Mouse (Mus musculus) embryo, embryonic 11.5 days (tissue): Measurements from ENCODE around the gene Vapa.
"Not testable (repeated sequence)": the region's sequence is repeated elsewhere in the genome, so short reads cannot be mapped to it uniquely, and the experiment has no call there.

Source experiments
- DNase-seq: peaks from one replicate; pipeline ENCODE4 v3.0.0-alpha.2; 2012; ENCODE audit warnings: low read depth, low spot score

Vapa gene

DNA sequence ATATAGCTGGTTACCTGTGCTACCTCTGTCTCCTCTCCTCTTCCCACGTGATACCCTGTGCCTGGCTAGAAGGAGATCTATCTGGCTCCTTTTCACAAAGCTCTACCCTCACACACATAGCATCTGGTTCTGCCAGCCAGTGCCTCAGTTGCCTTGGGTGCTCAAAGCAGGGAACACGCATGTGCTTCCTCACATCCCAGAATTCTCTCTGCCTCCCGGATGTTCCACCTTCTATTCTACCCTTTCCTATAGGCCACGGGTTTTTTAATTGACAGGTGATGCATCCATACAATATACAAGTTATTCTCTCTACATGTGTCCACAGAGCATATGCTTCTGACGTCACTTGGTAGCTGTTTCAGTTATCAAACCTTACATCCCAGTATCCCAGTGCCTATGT, 49.2 kb downstream of the Vapa start:
- DNase-seq = no peak

DNA sequence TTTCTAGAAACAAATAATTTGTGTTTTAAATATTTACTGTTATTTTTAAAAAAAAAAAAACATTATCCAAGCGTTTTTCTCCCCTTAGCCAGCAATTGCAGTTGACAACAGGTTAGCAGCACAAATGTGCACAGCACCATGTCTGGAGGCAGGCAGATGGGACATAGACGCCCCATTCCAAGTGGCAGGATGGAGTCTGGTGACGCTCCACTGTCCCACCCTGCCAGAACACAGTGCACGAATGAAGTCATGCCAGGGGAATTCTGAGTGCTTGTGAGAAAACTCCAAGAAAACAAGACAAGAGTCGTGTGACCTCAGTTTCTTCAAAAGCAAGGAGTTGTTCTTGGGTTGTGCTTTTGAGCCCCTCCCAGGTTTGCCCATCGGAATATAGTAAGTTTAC, 50.0 kb downstream of the Vapa start:
- no peak for DNase-seq

DNA sequence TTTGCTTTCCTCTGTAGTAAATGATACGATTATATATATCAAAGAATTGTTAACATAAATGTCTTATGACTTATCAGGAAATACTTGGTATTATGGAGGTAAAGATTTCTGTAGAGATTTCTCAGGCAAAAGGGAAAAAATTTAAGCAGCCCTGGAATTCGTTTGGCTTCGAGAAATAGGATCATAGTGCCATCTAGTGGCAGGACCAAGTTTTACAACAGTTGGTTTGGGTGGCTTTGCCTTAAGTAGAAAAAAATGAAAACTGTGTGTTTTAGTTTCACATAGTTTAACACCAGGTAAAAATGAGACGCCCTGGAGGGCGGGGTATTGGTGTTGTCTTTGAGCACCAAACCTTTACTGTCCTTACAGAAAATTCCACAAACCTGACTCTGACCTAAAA, 50.6 kb downstream of the Vapa start:
- peak; percentile 61 for DNase-seq

DNA sequence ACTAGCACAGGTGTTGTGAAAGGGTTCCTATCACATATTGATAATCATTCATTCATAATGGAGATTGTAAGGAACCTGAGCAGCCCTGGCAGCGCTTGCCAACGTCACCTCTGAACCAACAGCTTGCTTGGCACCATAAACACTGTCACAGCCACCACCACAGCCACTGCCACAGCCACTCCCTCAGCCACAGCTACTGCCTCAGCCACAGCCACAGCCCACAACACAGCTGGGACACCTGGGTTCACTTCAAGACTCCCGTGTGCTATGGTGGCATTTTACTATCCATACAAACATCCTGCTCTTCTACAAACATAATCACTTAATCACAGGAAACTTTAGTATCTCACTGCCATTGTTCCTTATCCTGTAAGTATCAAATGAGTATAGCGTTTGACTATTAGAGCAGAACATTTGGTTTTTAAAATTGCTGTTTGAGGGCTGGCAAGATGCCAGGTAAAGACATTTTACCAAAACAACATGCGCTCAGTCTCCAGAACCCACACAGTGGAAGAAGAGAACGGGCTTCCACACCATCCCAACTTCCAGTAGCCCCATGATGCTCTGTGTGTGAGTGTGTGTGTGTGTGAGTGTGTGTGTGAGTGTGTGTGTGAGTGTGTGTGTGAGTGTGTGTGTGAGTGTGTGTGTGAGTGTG, 51.9 kb downstream of the Vapa start:
- no peak for DNase-seq

DNA sequence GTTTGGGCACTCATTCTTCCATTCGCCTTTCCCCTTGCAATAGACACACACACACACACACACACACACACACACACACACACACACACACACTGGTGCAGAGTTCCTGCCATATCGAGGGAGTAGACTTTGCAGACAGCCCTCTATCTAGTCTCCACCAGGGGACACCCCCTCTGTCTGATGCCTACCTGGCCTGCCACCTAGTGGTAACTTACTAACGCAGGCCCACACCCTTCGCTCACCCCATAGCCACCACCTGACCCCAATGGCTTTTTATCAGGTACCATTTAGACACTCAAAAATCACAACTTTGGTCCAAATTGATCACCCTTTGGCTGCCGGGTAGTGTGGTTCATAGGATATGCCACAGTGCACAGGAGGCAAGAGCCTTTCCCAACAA, 54.1 kb downstream of the Vapa start:
- no peak for DNase-seq

DNA sequence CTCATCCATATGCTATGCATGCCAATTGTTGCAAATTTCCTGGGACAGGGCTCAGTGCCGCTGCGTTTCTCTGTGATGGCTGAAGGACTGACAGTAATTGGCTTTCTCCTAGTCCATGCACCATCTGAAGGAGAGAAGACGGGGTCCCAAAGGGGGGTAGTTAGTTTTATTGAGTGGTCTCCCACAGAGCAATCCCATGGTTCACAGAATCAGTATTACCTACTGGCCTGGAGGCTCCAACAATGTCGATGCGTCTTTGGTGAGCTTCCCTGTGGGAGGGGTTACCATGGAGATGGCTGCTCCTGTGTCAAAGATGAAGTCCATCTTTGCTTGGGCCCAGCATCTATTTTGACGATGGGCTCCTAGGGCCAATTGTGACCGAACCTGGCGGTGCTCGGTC, 54.6 kb downstream of the Vapa start:
- DNase-seq = no peak

DNA sequence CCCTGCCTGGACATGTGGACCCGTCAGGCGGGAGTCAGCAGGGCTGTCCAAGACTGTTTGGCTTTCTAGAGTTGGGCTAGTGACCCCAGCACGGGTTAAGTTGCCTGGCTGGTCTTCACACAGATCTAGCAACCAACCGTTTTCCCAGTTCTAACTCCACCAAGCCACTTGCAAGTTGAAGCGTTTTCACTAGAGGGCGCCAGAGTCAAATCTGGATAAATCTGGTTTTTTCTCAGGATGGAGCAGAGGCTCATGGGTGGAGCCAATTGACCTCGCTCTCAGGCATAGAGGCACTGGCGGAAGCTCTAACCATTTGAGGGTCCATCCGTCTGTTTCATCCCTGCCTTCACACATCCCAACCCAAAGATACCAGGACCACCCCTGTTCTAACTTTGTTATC, 55.1 kb downstream of the Vapa start:
- DNase-seq = peak; percentile 46

DNA sequence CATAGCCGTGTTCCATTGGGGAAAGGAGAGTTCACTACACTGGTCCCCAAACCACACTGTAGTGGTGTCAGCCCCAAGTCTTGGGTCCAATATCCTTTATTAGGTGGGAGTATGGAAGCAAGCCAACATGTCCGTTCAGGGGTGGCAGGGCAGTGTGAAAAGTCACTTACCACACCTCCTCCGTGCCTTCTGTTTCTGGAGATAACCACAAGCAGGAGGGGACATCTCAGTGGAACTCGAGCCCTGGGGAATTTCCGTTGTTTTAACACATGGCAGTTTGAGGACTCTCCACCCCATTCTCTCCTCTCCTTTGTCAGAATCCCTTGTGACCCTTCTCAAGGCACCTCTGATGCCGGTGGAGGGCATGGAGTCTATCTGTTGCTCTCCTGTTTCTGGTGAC, 56.1 kb downstream of the Vapa start:
- DNase-seq = no peak

DNA sequence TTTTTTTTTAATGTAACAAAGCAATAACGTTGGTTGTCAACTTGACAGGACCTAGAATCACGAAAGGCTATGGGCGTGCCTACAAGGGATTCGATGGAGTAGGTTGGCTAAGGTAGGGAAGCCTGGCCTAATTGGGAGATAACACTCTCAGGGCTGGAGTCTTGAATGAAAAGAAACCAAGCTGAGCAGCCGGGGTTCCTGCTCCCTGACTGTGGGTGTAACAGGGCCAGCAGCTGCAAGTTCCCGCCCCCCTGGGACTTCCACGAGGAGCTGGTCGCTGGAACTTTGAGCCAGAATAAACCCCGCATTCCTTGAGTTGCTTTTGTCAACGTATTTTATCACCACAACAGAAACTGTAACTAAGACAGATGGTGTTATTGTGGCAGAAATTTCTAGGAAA, 56.6 kb downstream of the Vapa start:
- no peak for DNase-seq

DNA sequence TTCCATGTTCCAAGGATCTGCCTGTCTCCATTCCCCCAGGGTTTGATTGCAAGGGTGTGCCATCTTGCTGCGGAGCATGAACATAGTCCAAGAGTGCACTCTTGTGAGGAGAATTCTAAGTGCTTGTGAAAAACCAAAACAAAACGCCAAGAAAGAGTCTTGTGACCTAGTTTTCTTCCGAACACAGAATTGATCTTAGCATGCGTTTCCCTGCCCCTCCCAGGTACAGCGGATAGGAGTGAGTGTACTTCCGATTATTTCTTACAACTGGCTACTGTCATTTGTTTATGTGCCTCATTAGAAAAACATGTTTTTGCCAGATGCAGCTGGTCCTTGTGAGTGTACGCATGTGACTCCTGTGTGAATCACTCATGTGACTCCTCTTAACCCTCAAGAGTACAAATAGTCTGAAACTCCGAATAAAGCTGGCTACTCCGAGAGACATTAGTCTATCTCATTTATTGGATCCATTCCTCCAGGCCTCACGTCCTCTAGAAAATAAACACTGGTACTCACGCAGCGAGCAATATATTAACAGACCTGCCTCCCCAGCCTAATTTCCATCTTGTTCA, 60.8 kb downstream of the Vapa start:
- no peak for DNase-seq

DNA sequence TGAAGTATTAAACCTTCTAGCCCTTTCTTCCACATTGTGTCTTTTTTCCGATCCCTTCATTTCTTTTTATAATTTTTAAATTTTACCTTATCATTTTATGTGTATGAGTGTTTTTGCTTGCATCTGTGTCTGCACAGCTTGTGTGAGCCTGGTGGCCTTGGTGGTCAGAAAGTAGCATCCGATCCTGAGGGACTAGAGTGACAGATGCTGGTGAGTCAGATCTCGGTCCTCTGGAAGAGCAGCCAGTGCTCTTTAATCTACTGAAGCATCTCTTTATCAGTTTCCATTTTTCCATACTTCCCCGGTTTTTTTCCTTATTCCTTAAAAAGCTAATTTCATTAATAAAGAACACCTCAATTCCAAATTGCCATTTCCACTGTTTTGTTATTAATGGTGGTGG, 63.0 kb downstream of the Vapa start:
- DNase-seq = no peak

DNA sequence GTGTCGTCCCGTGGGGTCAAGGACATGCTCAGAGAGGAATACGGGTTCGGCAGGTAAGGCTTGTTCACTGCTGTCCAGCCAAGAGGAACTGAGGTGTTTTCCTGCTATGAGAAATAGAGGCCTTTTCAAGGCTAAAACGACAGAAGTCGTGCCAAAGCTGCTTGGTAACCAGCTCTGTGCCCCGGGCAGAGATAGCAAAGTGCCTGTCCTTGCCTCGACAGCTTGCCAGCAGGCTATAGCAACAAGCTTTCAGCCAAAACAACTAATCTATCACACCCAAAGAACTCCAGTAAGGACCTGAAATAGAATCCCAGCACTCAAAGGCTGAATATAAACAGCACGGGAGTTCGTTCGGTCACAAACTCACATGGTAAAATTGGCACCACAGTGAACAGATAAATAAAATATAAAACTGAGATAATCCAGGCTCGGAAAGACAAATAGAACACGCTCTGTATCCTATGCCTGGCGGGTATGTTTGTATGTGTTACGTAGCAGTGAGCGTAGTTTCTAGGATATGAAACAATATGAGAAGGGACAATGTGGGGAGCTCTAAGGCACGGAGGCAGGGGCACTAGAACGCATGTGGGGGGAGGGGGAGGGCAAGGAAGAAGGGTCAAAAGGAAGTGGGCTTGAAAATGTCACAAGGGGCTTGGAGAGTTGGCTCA, 64.5 kb downstream of the Vapa start:
- DNase-seq = no peak

DNA sequence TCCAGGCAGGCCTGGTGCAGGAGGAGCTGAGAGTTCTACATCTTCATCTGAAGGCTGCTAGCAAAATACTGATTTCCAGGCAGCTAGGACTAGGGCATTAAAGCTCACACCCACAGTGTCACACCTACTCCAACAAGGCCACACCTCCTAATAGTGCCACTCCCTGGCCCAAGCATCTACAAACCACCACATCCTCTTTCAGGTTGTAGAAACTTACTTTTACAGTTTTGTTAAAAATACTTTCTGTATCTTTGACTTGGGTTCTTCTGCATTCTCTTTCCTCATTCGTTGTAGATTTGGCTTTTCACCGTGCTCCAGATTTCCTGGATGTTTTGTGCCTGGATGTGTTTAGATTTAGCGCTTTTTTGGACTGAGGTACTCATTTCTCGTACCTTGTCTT, 67.1 kb downstream of the Vapa start:
- not testable (repeated sequence) for DNase-seq

DNA sequence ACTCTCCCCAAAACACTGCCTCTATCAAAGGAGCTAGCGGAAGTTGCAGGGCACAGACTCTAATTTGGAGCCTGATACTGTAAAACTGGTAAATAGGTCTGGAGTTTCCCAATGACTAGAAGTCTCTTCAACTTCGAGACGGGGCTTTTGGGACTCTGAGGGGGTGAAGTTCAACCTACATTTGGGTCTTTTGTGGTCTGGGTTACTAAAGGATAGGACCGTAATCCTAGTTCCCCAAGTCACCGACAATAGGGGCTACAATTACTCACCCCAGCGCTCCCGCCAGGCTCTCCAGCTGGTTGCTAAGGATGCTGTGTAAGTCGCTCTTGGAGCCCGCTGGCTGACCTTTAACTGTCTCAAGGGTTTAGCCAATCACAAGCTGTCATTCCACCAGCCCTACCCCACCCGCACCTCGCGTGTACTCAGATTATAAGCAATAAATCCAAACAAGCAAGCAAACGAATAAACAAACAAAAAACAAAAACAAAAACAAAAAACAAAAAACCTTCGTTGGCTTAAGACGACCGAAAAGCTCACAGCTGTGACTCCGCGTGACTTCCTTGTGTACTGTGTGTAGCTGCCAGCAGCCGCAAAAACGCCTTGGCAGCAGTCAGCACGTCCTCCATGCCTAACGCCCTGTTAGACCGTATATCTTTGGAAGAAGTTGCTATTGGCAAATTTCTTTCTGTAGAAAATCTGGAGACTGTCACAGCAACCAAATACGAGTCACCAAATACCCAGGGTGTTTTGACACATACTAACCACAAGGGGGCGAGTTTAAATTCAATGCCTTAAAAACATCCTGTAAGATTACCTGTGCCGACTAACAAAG, 72.7 kb downstream of the Vapa start, which contains the start of gene Tmem232:
TSS of gene Tmem232 (minus strand) at position 342 of the 832 bp plus-strand sequence.
- DNase-seq = no peak

DNA sequence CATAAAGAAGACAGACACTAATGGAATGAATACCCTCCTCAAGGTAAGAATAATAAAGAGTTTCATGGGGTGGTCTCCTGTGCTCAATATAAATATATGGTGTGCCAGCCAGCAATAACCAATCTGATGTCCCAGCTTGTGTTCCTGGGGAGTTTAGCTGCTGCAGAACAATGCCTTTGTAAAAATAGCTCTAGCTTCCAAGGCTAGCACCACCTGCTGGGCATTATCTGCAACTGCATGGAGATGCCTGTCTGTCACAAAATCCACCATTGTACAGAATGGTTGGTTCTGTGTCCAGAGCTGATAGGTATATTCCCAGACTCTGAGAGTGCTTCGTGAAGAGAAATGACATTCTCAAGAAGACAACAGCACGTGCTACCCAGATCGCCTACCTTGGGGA, 77.2 kb downstream of the Vapa start:
- peak; percentile 36 for DNase-seq

DNA sequence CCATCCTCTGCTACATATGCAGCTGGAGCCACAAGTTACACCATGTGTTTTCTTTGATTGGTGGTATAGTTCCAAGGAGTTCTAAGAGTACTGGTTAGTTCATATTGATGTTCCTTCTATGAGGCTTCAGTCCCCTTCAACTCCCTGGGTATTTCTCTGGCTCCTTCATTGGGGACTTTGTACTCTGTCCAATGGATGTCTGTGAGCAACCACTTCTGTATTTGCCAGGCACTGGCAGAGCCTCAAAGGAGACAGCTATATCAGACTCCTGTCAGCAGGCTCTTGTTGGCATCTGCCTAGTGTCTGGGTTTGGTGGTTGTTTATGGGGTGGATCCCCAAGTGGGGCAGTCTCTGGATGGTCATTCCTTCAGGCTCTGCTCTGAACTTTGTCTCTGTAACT, 81.0 kb downstream of the Vapa start:
- DNase-seq = not testable (repeated sequence)
